Mouse (Mus musculus): ENCODE results near the gene Aldh1a2. TPM values are rescaled to one million over a fixed set of nuclear protein-coding genes. Genes with fewer than 3 reads are reported as not detected.

The Aldh1a2 gene
- polyA plus RNA-seq, 1 experiment = not detected

DNA sequence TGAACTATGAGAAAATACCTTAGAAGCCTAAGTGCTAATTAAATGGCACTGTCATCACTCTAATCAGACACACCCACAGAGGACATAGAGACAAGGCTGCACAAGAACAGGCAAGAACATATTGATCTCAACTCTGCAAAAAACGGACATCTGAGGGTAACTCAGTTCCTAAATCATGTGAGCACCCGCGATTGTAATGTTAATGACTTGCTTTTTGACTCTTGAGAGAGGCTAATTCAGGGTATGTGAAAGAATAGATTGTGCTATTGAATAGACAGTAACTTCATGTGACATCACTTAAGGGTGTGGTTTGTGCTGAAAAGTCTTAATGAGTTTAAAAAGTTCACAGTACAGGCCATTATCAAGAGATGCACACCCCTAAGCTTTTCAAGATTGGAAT lies 116.1 kb downstream of the Aldh1a2 start:
- H3K9me3 ChIP-seq = no peaks in the 10 kb centered on the region
- H3K27me3 ChIP-seq (replicated peaks) = peaks cover 10% of the 10 kb centered on the region
- no peaks in the 10 kb centered on the region for H3K36me3 ChIP-seq (replicated peaks; ENCODE audit: low read length)
- H3K4me1 ChIP-seq = no peaks in the 10 kb centered on the region
- TF ChIP-seq GATA1 (IDR thresholded peaks at IDR 0.05; ENCODE audit: borderline replicate concordance, low read length) = no peak
- TF ChIP-seq FLI1 (IDR thresholded peaks at IDR 0.05; ENCODE audit: low read length) = no peak
- H3K4me3 ChIP-seq (replicated peaks) = no peak overlapping the region

DNA sequence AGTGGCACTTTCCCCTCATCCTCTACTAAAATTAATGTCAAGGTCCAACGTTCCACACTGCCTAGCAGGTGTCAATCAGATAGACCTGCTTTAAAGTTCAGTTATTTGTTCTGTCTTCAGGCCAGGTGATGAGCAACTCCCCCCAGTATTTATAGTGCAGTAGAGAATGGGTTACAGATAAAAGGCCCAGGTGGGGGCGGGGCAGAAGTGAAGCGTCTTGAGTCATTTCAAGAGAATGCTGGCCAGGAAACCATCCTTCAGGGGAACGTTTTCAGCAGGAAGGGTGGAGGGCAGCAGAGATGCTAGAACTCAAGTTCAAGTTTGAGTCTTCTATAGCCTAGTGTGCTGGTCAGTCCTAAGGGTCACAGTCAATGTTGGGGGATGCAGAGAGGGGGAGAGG lies 121.1 kb downstream of the Aldh1a2 start:
- TF ChIP-seq FLI1 (IDR thresholded peaks at IDR 0.05; ENCODE audit: low read length) (no peak), GATA1 (IDR thresholded peaks at IDR 0.05; ENCODE audit: borderline replicate concordance, low read length) (no peak)

GRCm38 (mm10) chr9:71337425-71337824 lies 121.8 kb downstream of the Aldh1a2 start:
- no peak overlapping the region for H3K4me3 ChIP-seq (replicated peaks)
- no peaks in the 10 kb centered on the region for H3K4me1 ChIP-seq
- TF ChIP-seq FLI1 (IDR thresholded peaks at IDR 0.05; ENCODE audit: low read length) = no peak
- no peak for TF ChIP-seq GATA1 (IDR thresholded peaks at IDR 0.05; ENCODE audit: borderline replicate concordance, low read length)
- H3K9me3 ChIP-seq = no peaks in the 10 kb centered on the region
- peaks cover 20% of the 10 kb centered on the region for H3K27me3 ChIP-seq (replicated peaks)
- H3K36me3 ChIP-seq (replicated peaks; ENCODE audit: low read length) = no peaks in the 10 kb centered on the region

More for the DNA sequence above, 121.1 kb downstream of the Aldh1a2 start:
- Histone ChIP-seq H3K9me3 (no peaks in the 10 kb centered on the region), H3K4me1 (no peaks in the 10 kb centered on the region), H3K27me3 (replicated peaks) (peaks cover 20% of the 10 kb centered on the region), H3K4me3 (replicated peaks) (no peak overlapping the region), H3K36me3 (replicated peaks; ENCODE audit: low read length) (no peaks in the 10 kb centered on the region)

DNA sequence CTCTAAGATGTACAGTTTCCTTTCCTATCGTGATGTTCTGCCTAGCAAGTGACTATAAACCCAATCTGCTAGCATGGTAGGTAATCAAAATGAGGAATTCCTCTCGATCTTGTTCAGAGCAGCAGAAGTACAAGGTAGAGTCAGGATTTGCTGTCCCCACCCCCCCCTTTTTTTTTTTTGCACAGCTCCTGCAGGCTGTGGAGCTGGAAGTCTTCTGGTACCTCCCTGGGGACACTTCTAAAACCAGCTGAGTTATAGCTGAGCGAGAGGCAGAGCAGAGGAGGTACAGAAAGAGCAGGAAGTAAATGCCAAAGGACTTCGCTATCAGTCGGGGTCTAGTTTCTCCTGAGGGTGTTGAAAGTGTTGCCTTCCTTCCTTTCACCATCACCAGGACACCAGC lies 124.5 kb downstream of the Aldh1a2 start:
- Histone ChIP-seq H3K9me3 (no peaks in the 10 kb centered on the region), H3K4me1 (no peaks in the 10 kb centered on the region), H3K27me3 (replicated peaks) (peaks cover 20% of the 10 kb centered on the region), H3K36me3 (replicated peaks; ENCODE audit: low read length) (no peaks in the 10 kb centered on the region), H3K4me3 (replicated peaks) (no peak overlapping the region)
- TF ChIP-seq FLI1 (IDR thresholded peaks at IDR 0.05; ENCODE audit: low read length) (no peak), GATA1 (IDR thresholded peaks at IDR 0.05; ENCODE audit: borderline replicate concordance, low read length) (no peak)

Other genes starting within 250 kb of the Aldh1a2 start
- gene Aqp9, start 47.1 kb upstream of the Aldh1a2 start, polyA plus RNA-seq (2012; ENCODE audit: insufficient read depth, low replicate concordance) = 0.07 TPM in 1 of 2 replicates, not detected in the other